Mouse (Mus musculus): ENCODE measurements around the gene Stxbp3. TPM values are rescaled to one million over a fixed set of nuclear protein-coding genes. Genes with fewer than 3 reads are reported as not detected.
"Not testable (repeated sequence)": the region's sequence is repeated elsewhere in the genome, so short reads cannot be mapped to it uniquely, and the experiment has no call there.

Stxbp3 gene
- polyA plus RNA-seq, 1 experiment from 2014 or later: 38.7 TPM

DNA sequence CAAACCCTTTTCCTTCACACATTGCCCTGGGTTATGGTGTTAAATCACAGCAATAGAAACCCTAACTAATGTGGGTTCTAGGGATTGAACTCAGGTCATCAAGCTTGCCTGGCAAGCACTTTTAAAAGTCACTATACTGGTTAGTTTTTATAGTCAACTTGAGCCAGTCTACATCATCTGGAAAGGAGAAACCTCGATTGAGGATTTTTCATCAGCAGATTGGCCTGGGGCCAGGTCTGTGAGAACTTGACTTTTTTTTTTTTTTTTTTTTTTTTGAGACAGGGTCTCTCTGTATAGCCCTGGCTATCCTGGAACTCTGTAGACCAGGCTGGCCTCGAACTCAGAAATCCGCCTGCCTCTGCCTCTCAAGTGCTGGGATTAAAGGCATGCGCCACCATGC is 22.0 kb upstream of the Stxbp3 start:
- H3K4me2 ChIP-seq (ENCODE audit: low read length); H3K27ac ChIP-seq (ENCODE audit: low read depth); H3K9me3 ChIP-seq (ENCODE audit: control insufficient read depth, low read length); H3K36me3 ChIP-seq (ENCODE audit: control insufficient read depth, insufficient read depth, low read length); H3K4me3 ChIP-seq (ENCODE audit: low read depth, low read length); ATAC-seq (replicated peaks; ENCODE audit: low FRiP score, low TSS enrichment, low read depth); DNase-seq (ENCODE audit: low spot score); H3K9ac ChIP-seq (ENCODE audit: low read length); H3K4me1 ChIP-seq (replicated peaks; ENCODE audit: control insufficient read depth, insufficient read depth, low read length); H3K27me3 ChIP-seq (replicated peaks; ENCODE audit: control insufficient read depth, insufficient read depth, low read length): not testable (repeated sequence)
- WGBS: 89% methylated on average over 4 of the region's 4 CpGs

DNA sequence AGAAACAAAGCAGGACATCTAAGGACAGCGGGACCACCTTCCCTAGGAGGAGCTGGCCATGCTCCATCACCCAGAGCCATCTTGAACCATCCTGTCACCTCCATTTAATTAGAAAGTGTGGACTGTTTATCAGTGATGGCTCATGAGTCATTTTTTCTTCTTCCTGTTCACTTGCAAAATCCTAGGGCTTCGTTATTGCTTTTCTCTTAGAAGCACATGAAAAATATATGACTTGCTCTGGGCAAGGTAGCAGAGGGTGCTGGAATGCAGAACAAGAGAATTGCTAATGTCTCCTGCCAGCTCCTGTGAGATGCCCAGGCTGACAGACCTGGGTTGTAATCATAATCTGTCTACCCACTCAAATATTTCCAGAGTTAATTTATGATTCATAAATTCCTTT is 20.5 kb upstream of the Stxbp3 start:
- ATAC-seq (replicated peaks; ENCODE audit: low FRiP score, low TSS enrichment, low read depth): no peak
- no peak overlapping the region for H3K27ac ChIP-seq (ENCODE audit: low read depth)
- H3K4me3 ChIP-seq (ENCODE audit: low read depth, low read length): no peak overlapping the region
- 74% methylated on average over 2 of the region's 2 CpGs for WGBS
- peaks cover 9% of the 10 kb centered on the region for H3K4me1 ChIP-seq (replicated peaks; ENCODE audit: control insufficient read depth, insufficient read depth, low read length)
- no peak overlapping the region for H3K9ac ChIP-seq (ENCODE audit: low read length)
- H3K27me3 ChIP-seq (replicated peaks; ENCODE audit: control insufficient read depth, insufficient read depth, low read length): no peaks in the 10 kb centered on the region
- no peaks in the 10 kb centered on the region for H3K36me3 ChIP-seq (ENCODE audit: control insufficient read depth, insufficient read depth, low read length)
- DNase-seq (ENCODE audit: low spot score): no peak
- no peak overlapping the region for H3K4me2 ChIP-seq (ENCODE audit: low read length)
- H3K9me3 ChIP-seq (ENCODE audit: control insufficient read depth, low read length): no peaks in the 10 kb centered on the region

DNA sequence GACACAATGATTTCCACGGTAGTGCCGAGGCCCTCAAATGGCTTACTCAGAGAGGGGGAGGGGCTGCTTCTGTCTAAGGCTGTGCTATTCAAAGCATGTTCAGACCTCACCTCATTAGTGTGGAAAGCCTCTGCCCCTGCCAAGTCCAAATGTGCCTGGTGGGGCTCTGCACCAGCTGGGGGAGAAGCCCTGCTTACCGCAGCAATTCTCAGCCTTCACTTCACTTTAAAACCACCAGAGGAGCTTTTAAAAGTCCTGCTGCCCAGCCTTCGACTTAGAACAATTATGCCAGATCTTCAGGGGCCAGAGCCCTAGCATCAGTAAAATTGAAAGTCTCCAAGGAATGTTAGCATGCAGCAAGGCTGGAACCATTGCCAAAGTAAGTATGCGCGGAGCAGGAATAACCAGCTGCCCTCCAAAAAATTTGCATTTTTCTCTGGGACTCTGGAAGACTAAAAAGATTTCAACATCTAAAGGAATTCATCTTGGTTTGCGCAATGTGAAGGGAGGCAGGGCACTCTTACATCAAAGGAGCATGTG is 18.0 kb upstream of the Stxbp3 start:
- Histone ChIP-seq H3K9ac (ENCODE audit: low read length) (no peak overlapping the region), H3K4me3 (ENCODE audit: low read depth, low read length) (no peak overlapping the region), H3K4me2 (ENCODE audit: low read length) (no peak overlapping the region), H3K27ac (ENCODE audit: low read depth) (no peak overlapping the region), H3K4me1 (replicated peaks; ENCODE audit: control insufficient read depth, insufficient read depth, low read length) (peaks cover 20% of the 10 kb centered on the region), H3K36me3 (ENCODE audit: control insufficient read depth, insufficient read depth, low read length) (no peaks in the 10 kb centered on the region), H3K9me3 (ENCODE audit: control insufficient read depth, low read length) (no peaks in the 10 kb centered on the region), H3K27me3 (replicated peaks; ENCODE audit: control insufficient read depth, insufficient read depth, low read length) (no peaks in the 10 kb centered on the region)
- 38% methylated on average over 7 of the region's 7 CpGs for WGBS
- peak; percentile 56 for DNase-seq (ENCODE audit: low spot score)
- ATAC-seq (replicated peaks; ENCODE audit: low FRiP score, low TSS enrichment, low read depth): peak; percentile 54

DNA sequence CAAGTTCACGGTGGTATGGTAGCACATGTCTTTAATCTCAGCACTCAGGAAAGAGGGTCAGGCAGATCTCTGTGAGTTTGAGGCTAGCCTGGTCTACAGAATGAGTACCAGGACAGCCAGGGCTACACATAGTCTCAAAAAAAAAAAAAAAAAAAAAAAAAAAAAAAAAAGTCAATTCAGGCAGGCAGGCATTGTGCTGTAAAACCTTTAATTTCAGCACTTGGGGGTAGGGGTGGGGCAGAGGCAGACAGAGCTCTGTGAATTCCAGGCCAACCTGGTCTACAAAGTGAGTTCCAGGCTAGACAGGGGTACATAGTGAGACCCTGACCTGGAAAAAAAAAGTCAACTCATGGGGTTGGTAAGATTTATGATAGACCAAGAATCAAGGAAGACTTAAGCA is 17.4 kb upstream of the Stxbp3 start:
- no peaks in the 10 kb centered on the region for H3K36me3 ChIP-seq (ENCODE audit: control insufficient read depth, insufficient read depth, low read length)
- DNase-seq (ENCODE audit: low spot score) (no peak), ATAC-seq (replicated peaks; ENCODE audit: low FRiP score, low TSS enrichment, low read depth) (no peak)
- WGBS: 89% methylated on average over 1 of the region's 1 CpGs
- H3K4me3 ChIP-seq (ENCODE audit: low read depth, low read length): no peak overlapping the region
- H3K9me3 ChIP-seq (ENCODE audit: control insufficient read depth, low read length): no peaks in the 10 kb centered on the region
- peaks cover 20% of the 10 kb centered on the region for H3K4me1 ChIP-seq (replicated peaks; ENCODE audit: control insufficient read depth, insufficient read depth, low read length)
- no peak overlapping the region for H3K27ac ChIP-seq (ENCODE audit: low read depth)
- no peak overlapping the region for H3K4me2 ChIP-seq (ENCODE audit: low read length)
- no peaks in the 10 kb centered on the region for H3K27me3 ChIP-seq (replicated peaks; ENCODE audit: control insufficient read depth, insufficient read depth, low read length)
- no peak overlapping the region for H3K9ac ChIP-seq (ENCODE audit: low read length)

DNA sequence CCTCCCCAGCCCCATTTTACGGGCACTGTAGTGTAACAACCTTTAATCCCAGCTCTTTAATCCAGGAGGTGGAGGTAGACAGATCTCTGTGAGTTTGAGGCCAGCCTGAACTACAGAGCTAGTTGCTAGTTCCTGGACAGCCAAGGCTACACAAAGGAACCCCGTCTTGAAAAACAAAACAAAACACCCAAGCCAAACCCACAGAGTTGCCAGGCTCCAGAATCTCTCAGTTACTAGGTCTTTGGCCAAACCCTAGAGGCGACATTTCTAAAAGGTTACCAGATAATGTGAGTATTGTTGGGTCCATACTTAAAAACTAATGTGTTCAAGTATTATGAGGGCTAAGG is 16.8 kb upstream of the Stxbp3 start:
- 43% methylated on average over 3 of the region's 3 CpGs for WGBS

DNA sequence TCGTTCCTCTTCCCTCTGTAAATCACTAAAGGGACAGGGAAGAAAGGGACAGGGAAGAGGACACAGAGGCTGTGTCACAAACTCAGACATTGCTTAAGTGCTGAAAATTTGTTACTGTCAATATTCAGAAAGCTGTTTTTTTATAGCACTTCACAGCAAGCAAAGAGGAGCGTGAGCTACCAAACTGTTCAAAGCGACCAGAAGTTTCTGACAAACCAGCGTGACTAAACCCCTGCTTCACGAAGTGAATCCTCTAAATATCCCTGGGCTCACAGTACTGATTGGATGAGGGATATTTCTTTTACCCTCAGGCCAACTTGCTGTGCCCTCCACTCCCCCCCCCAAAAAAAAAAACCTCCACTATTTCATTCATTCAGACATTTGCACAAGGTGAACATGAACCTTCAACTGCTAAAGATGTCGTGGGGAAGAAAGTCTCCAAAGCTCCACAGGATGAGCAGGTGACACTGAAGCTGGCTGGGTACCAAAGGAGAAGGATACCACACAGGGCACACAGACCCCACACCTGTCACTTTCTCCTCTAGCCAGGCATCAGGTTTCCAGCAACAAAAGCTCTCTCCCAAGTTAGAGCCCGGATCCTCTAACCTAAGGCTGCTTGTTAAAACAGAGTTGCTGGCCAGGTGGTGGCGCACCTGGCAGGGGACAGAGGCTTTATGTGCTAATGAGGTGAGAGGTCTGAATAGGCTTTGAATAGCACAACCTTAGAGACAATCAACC is 16.2 kb upstream of the Stxbp3 start:
- Histone ChIP-seq H3K27me3 (replicated peaks; ENCODE audit: control insufficient read depth, insufficient read depth, low read length) (no peaks in the 10 kb centered on the region), H3K4me1 (replicated peaks; ENCODE audit: control insufficient read depth, insufficient read depth, low read length) (peaks cover 20% of the 10 kb centered on the region), H3K27ac (ENCODE audit: low read depth) (no peak overlapping the region), H3K9me3 (ENCODE audit: control insufficient read depth, low read length) (no peaks in the 10 kb centered on the region), H3K9ac (ENCODE audit: low read length) (no peak overlapping the region), H3K4me2 (ENCODE audit: low read length) (no peak overlapping the region), H3K36me3 (ENCODE audit: control insufficient read depth, insufficient read depth, low read length) (no peaks in the 10 kb centered on the region), H3K4me3 (ENCODE audit: low read depth, low read length) (no peak overlapping the region)
- 50% methylated on average over 8 of the region's 8 CpGs for WGBS
- ATAC-seq (replicated peaks; ENCODE audit: low FRiP score, low TSS enrichment, low read depth): no peak
- DNase-seq (ENCODE audit: low spot score): no peak

More for the DNA sequence above, 16.8 kb upstream of the Stxbp3 start:
- Histone ChIP-seq H3K27ac (ENCODE audit: low read depth) (no peak overlapping the region), H3K4me2 (ENCODE audit: low read length) (no peak overlapping the region), H3K9ac (ENCODE audit: low read length) (no peak overlapping the region), H3K9me3 (ENCODE audit: control insufficient read depth, low read length) (no peaks in the 10 kb centered on the region), H3K27me3 (replicated peaks; ENCODE audit: control insufficient read depth, insufficient read depth, low read length) (no peaks in the 10 kb centered on the region), H3K36me3 (ENCODE audit: control insufficient read depth, insufficient read depth, low read length) (no peaks in the 10 kb centered on the region), H3K4me3 (ENCODE audit: low read depth, low read length) (no peak overlapping the region), H3K4me1 (replicated peaks; ENCODE audit: control insufficient read depth, insufficient read depth, low read length) (peaks cover 20% of the 10 kb centered on the region)
- no peak for ATAC-seq (replicated peaks; ENCODE audit: low FRiP score, low TSS enrichment, low read depth)
- DNase-seq (ENCODE audit: low spot score): no peak

DNA sequence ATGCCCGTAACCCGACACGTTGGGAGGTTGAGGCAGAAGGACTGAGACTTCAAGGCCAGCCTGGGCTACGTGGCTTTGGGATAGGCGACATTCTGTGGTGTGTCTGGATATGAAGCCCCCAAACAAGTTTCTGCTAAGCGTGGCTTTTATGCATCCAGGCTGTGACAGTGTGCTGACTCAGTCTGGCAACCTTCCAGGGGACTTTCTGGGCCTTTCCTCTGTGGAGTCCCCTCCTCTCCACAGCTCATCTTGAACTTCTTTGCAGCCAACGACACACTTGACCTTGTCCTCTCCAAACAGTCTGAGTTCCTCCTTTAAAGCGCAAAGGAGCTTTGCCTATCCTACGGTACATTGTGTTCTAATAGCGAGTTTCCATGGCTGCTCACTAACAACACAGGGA is 15.5 kb upstream of the Stxbp3 start:
- Histone ChIP-seq H3K27me3 (replicated peaks; ENCODE audit: control insufficient read depth, insufficient read depth, low read length) (no peaks in the 10 kb centered on the region), H3K9ac (ENCODE audit: low read length) (no peak overlapping the region), H3K4me1 (replicated peaks; ENCODE audit: control insufficient read depth, insufficient read depth, low read length) (peaks cover 22% of the 10 kb centered on the region), H3K4me2 (ENCODE audit: low read length) (no peak overlapping the region), H3K36me3 (ENCODE audit: control insufficient read depth, insufficient read depth, low read length) (no peaks in the 10 kb centered on the region), H3K4me3 (ENCODE audit: low read depth, low read length) (no peak overlapping the region), H3K9me3 (ENCODE audit: control insufficient read depth, low read length) (no peaks in the 10 kb centered on the region), H3K27ac (ENCODE audit: low read depth) (no peak overlapping the region)
- WGBS: 58% methylated on average over 10 of the region's 10 CpGs
- DNase-seq (ENCODE audit: low spot score) (no peak), ATAC-seq (replicated peaks; ENCODE audit: low FRiP score, low TSS enrichment, low read depth) (no peak)

DNA sequence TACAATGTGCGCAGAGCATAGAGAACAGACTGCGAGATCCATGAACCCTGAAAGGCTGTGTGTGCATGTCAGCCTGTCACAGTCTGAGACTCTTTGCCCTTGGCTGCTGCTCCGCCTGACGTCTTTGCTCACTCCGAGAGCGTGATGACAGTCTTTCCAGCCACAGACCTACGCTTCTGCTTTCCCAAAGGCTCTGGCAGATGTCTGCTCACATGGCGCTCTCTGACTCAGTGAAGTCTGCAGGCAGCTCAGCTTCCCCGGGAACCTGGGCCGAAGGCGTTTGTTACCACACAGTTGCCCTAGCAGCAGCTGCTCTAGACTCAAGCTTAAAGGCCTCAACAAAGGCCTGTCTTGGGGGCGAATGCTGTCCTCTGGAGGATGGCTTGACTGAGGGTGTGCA is 15.0 kb upstream of the Stxbp3 start:
- no peak for ATAC-seq (replicated peaks; ENCODE audit: low FRiP score, low TSS enrichment, low read depth)
- H3K4me3 ChIP-seq (ENCODE audit: low read depth, low read length): no peak overlapping the region
- H3K9me3 ChIP-seq (ENCODE audit: control insufficient read depth, low read length): no peaks in the 10 kb centered on the region
- no peak overlapping the region for H3K9ac ChIP-seq (ENCODE audit: low read length)
- peaks cover 27% of the 10 kb centered on the region for H3K4me1 ChIP-seq (replicated peaks; ENCODE audit: control insufficient read depth, insufficient read depth, low read length)
- H3K27me3 ChIP-seq (replicated peaks; ENCODE audit: control insufficient read depth, insufficient read depth, low read length): no peaks in the 10 kb centered on the region
- peak overlapping the region; percentile 43; the same call in 1 of the 2 replicates for H3K27ac ChIP-seq (ENCODE audit: low read depth)
- WGBS: 55% methylated on average over 12 of the region's 12 CpGs
- H3K36me3 ChIP-seq (ENCODE audit: control insufficient read depth, insufficient read depth, low read length): no peaks in the 10 kb centered on the region
- no peak for DNase-seq (ENCODE audit: low spot score)
- no peak overlapping the region for H3K4me2 ChIP-seq (ENCODE audit: low read length)

DNA sequence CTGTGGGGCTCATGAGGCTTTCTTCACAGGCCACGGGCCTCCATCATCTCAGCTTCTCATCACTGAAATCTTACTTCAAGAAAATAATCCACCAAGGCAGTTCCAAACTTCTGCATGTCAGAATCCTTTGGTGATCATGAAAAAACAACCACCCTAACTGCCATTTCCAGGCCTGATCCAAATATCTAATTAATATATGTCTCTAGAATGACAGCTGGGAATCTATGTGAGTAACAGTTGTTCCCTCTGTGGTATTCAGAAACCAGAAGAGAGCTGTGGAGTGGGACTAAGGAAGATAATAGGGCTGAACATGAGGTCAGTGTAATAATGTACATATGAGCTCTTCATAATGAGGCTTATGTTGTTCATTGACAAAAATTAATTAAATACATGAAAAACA is 12.9 kb upstream of the Stxbp3 start:
- Histone ChIP-seq H3K27me3 (replicated peaks; ENCODE audit: control insufficient read depth, insufficient read depth, low read length) (no peaks in the 10 kb centered on the region), H3K4me2 (ENCODE audit: low read length) (no peak overlapping the region), H3K9me3 (ENCODE audit: control insufficient read depth, low read length) (no peaks in the 10 kb centered on the region), H3K4me3 (ENCODE audit: low read depth, low read length) (no peak overlapping the region), H3K36me3 (ENCODE audit: control insufficient read depth, insufficient read depth, low read length) (no peaks in the 10 kb centered on the region), H3K27ac (ENCODE audit: low read depth) (no peak overlapping the region), H3K9ac (ENCODE audit: low read length) (no peak overlapping the region), H3K4me1 (replicated peaks; ENCODE audit: control insufficient read depth, insufficient read depth, low read length) (peaks cover 23% of the 10 kb centered on the region)
- DNase-seq (ENCODE audit: low spot score) (no peak), ATAC-seq (replicated peaks; ENCODE audit: low FRiP score, low TSS enrichment, low read depth) (no peak)
- 86% methylated on average over 1 of the region's 1 CpGs for WGBS

All from intestine, embryonic 14.5 days (tissue).